Mouse (Mus musculus) lung, embryonic 16.5 days (tissue): ENCODE results near the gene Nit1. TPM values are rescaled to one million over a fixed set of nuclear protein-coding genes. Genes with fewer than 3 reads are reported as not detected.

ENCODE experiments used
- ATAC-seq: fragments of 200-750 bp; cut with Nextera tagmentation; 2 replicates; pipeline ENCODE4 v1.8.0; 2017; ENCODE audit warnings: low read depth, mild to moderate bottlenecking, moderate library complexity
- H3K27ac ChIP-seq: fragments of 300-500 bp; sonication (generic); 2 replicates; pipeline ENCODE4 v1.5.1; 2014; ENCODE audit warnings: mild to moderate bottlenecking, control low read depth, low read length
- H3K27me3 ChIP-seq: fragments of 300-500 bp; sonication (generic); 2 replicates; pipeline ENCODE4 v1.6.1; 2014; ENCODE audit warnings: low read depth, low read length, mixed read lengths; ENCODE audit not compliant: control insufficient read depth, insufficient read depth
- H3K36me3 ChIP-seq: fragments of 300-500 bp; sonication (generic); 2 replicates; pipeline ENCODE4 v1.6.1; 2014; ENCODE audit warnings: low read length; ENCODE audit not compliant: control insufficient read depth, insufficient read depth
- H3K4me1 ChIP-seq: fragments of 300-500 bp; sonication (generic); replicated peaks from 2 replicates; pipeline ENCODE4 v1.6.1; 2014; ENCODE audit warnings: low read length, mixed read lengths; ENCODE audit not compliant: control insufficient read depth, insufficient read depth
- H3K4me2 ChIP-seq: fragments of 300-500 bp; sonication (generic); 2 replicates; pipeline ENCODE4 v1.6.1; 2014; ENCODE audit warnings: low read depth, low read length, control low read depth
- H3K4me3 ChIP-seq: fragments of 300-500 bp; sonication (generic); 2 replicates; pipeline ENCODE4 v1.5.1; 2014; ENCODE audit warnings: mild to moderate bottlenecking, low read length, control low read depth
- H3K9ac ChIP-seq: fragments of 300-500 bp; sonication (generic); 2 replicates; pipeline ENCODE4 v1.6.1; 2014; ENCODE audit warnings: low read length, control low read depth
- H3K9me3 ChIP-seq: fragments of 300-500 bp; sonication (generic); 2 replicates; pipeline ENCODE4 v1.6.1; 2016; ENCODE audit warnings: low read length; ENCODE audit not compliant: control insufficient read depth
- WGBS: fragments of 180-500 bp; shearing (Covaris S2); extraction: QIAGEN DNeasy Blood & Tissue Kit; methylation state at CpG from one replicate; pipeline ENCODE4 v1.1.7; 2014; 5-methylcytosine and 5-hydroxymethylcytosine counted together
- polyA plus RNA-seq: library from polyadenylated mRNA; unstranded; fragments of >200 nt; fragmentation: Nextera tagmentation; extraction: Ambion mirVana; gene quantifications from 2 replicates; pipeline ENCODE4 v1.2.1, GENCODE M21; 2015

Gene Nit1
- polyA plus RNA-seq, 1 experiment from 2014 or later: 43.5 TPM

DNA sequence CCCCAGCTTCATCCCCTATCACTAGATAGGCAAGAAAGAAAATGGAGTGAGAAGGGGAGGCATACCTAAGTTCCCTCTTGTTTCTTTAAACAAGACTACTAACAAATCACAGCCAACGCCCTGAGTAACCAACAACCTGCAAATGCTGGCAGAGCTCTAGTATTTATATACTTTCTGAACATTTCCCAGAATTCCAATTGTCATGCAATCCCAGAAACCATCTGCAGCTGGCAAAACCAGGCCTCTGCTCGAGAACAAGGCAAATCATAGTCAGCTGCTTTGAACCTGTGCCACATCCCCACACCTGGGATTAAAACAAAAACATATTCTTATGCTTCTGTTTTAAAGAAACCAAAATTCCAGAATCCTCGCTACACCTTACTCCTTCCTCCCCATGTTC, 52.1 kb downstream of the Nit1 start:
- Histone ChIP-seq H3K9ac (no peak overlapping the region), H3K4me3 (peak overlapping the region; percentile 77), H3K36me3 (peaks cover 11% of the 10 kb centered on the region), H3K27ac (no peak overlapping the region), H3K4me1 (peaks cover 7% of the 10 kb centered on the region; the same call in 1 of the 2 replicates), H3K4me2 (peak overlapping the region; percentile 79), H3K9me3 (no peaks in the 10 kb centered on the region), H3K27me3 (peaks cover 8% of the 10 kb centered on the region)
- 77% methylated on average over 3 of the region's 3 CpGs for WGBS
- ATAC-seq: no peak

GRCm38 (mm10) chr1:171288328-171288727, 57.1 kb downstream of the Nit1 start:
- ATAC-seq: no peak
- peak overlapping the region; percentile 43 for H3K4me2 ChIP-seq
- peaks cover 10% of the 10 kb centered on the region for H3K4me1 ChIP-seq
- 0 out of 2 replicates have a peak overlapping the region, but pooled peaks have one; percentile 90 for H3K9ac ChIP-seq
- H3K4me3 ChIP-seq: peak overlapping the region; percentile 71
- WGBS: 64% methylated on average over 4 of the region's 4 CpGs
- peak overlapping the region; percentile 19 for H3K27ac ChIP-seq
- H3K27me3 ChIP-seq: no peaks in the 10 kb centered on the region
- peaks cover 15% of the 10 kb centered on the region for H3K36me3 ChIP-seq
- H3K9me3 ChIP-seq: no peaks in the 10 kb centered on the region

Other genes with a start within 250 kb of the Nit1 start
- gene Cfap126, start 231.7 kb downstream of the Nit1 start, polyA plus RNA-seq: 15.7 and 20.4 TPM in 2 replicates
- 263 and 285 TPM in 2 replicates for gene Sdhc, start 195.0 kb downstream of the Nit1 start, polyA plus RNA-seq
- 0.78 and 1.3 TPM in 2 replicates for gene Mpz, start 194.9 kb downstream of the Nit1 start, polyA plus RNA-seq
- 6.6 and 7.2 TPM in 2 replicates for gene Pcp4l1, start 149.4 kb downstream of the Nit1 start, polyA plus RNA-seq
- gene Nr1i3, start 131.7 kb downstream of the Nit1 start, polyA plus RNA-seq: 0.19 and 0.23 TPM in 2 replicates
- gene Tomm40l, start 123.1 kb downstream of the Nit1 start, polyA plus RNA-seq: 32.0 and 33.3 TPM in 2 replicates
- gene Apoa2, start 120.6 kb downstream of the Nit1 start, polyA plus RNA-seq: 13.3 and 111 TPM in 2 replicates
- 52.8 and 59.4 TPM in 2 replicates for gene Fcer1g, start 111.3 kb downstream of the Nit1 start, polyA plus RNA-seq
- gene Adamts4, start 95.2 kb downstream of the Nit1 start, polyA plus RNA-seq: 8.4 and 9.2 TPM in 2 replicates
- gene Ndufs2, start 94.3 kb downstream of the Nit1 start, polyA plus RNA-seq: 227 and 230 TPM in 2 replicates
- 92.6 and 98.6 TPM in 2 replicates for gene B4galt3, start 75.3 kb downstream of the Nit1 start, polyA plus RNA-seq
- gene Ppox, start 64.5 kb downstream of the Nit1 start, polyA plus RNA-seq: 53.9 and 56.8 TPM in 2 replicates
- 69.8 and 76.0 TPM in 2 replicates for gene Usp21, start 57.7 kb downstream of the Nit1 start, polyA plus RNA-seq
- gene Ufc1, start 50.6 kb downstream of the Nit1 start, polyA plus RNA-seq: 109 and 111 TPM in 2 replicates
- gene Dedd, start 16.5 kb downstream of the Nit1 start, polyA plus RNA-seq: 52.0 and 52.1 TPM in 2 replicates
- gene Pfdn2, start within 50 bp of the Nit1 start, polyA plus RNA-seq: 86.4 and 99.8 TPM in 2 replicates
- 3.8 and 4.4 TPM in 2 replicates for gene Klhdc9, start 15.2 kb upstream of the Nit1 start, polyA plus RNA-seq
- 7.4 and 9.4 TPM in 2 replicates for gene Nectin4, start 24.5 kb upstream of the Nit1 start, polyA plus RNA-seq
- 2.6 and 3.2 TPM in 2 replicates for gene Arhgap30, start 43.3 kb upstream of the Nit1 start, polyA plus RNA-seq
- 73.6 and 81.7 TPM in 2 replicates for gene Usf1, start 65.7 kb upstream of the Nit1 start, polyA plus RNA-seq
- 5.9 and 8.4 TPM in 2 replicates for gene Tstd1, start 73.2 kb upstream of the Nit1 start, polyA plus RNA-seq
- 134 and 145 TPM in 2 replicates for gene F11r, start 91.9 kb upstream of the Nit1 start, polyA plus RNA-seq
- gene Alyref2, start 157.8 kb upstream of the Nit1 start, polyA plus RNA-seq: 11.8 and 13.6 TPM in 2 replicates
- not detected in 2 replicates for gene Itln1, start 189.6 kb upstream of the Nit1 start, polyA plus RNA-seq
- 0.85 and 1.0 TPM in 2 replicates for gene Cd244a, start 213.5 kb upstream of the Nit1 start, polyA plus RNA-seq